Mouse (Mus musculus) 3T3-L1 (cell line): ENCODE results near the gene Ddx28.
"Not testable (repeated sequence)": the region's sequence is repeated elsewhere in the genome, so short reads cannot be mapped to it uniquely, and the experiment has no call there.

ENCODE experiments used
- DNase-seq: peaks from one replicate; pipeline ENCODE4 v3.0.0-alpha.2; 2015; ENCODE audit warnings: low read depth, low spot score

The Ddx28 gene

GRCm38 (mm10) chr8:106016284-106016683 is 4.6 kb upstream of the Ddx28 start:
- no peak for DNase-seq

- DNase-seq: not testable (repeated sequence)
Measured at GRCm38 (mm10) chr8:106012203-106012602, 521 bp upstream of the Ddx28 start.

- DNase-seq: peak; percentile 93
Measured at GRCm38 (mm10) chr8:106010748-106011642, 687 bp downstream of the Ddx28 start.

GRCm38 (mm10) chr8:106007891-106008290 is 3.8 kb downstream of the Ddx28 start:
- not testable (repeated sequence) for DNase-seq

- DNase-seq: peak; percentile 89
Measured at GRCm38 (mm10) chr8:106007135-106007534, 4.5 kb downstream of the Ddx28 start.

GRCm38 (mm10) chr8:106006413-106006812 is 5.3 kb downstream of the Ddx28 start:
- no peak for DNase-seq

- no peak for DNase-seq
Measured at GRCm38 (mm10) chr8:106005875-106006274, 5.8 kb downstream of the Ddx28 start, which contains the start of gene Dpep2nb. TSS of gene Dpep2nb (minus strand) at chr8:106005975.

- DNase-seq: no peak
Measured at GRCm38 (mm10) chr8:106004538-106005207, 7.0 kb downstream of the Ddx28 start.

GRCm38 (mm10) chr8:106001908-106002307 is 9.8 kb downstream of the Ddx28 start:
- no peak for DNase-seq

- no peak for DNase-seq
Measured at GRCm38 (mm10) chr8:105998971-105999370, 12.7 kb downstream of the Ddx28 start.

- DNase-seq: no peak
Measured at GRCm38 (mm10) chr8:105996359-105996758, 15.3 kb downstream of the Ddx28 start.

- no peak for DNase-seq
Measured at GRCm38 (mm10) chr8:105993226-105993625, 18.5 kb downstream of the Ddx28 start.

GRCm38 (mm10) chr8:105992499-105992898 is 19.2 kb downstream of the Ddx28 start:
- DNase-seq: no peak

- DNase-seq: no peak
Measured at GRCm38 (mm10) chr8:105991546-105991945, 20.1 kb downstream of the Ddx28 start.

GRCm38 (mm10) chr8:105990856-105991387 is 20.8 kb downstream of the Ddx28 start, which contains the start of gene Dus2:
TSS of gene Dus2 (plus strand) at chr8:105991337.
- peak; percentile 96 for DNase-seq

GRCm38 (mm10) chr8:105988546-105988945 is 23.1 kb downstream of the Ddx28 start:
- DNase-seq: no peak

- not testable (repeated sequence) for DNase-seq
Measured at GRCm38 (mm10) chr8:105983406-105983805, 28.3 kb downstream of the Ddx28 start.

- no peak for DNase-seq
Measured at GRCm38 (mm10) chr8:105981146-105981545, 30.5 kb downstream of the Ddx28 start.

- DNase-seq: no peak
Measured at GRCm38 (mm10) chr8:105979325-105979724, 32.4 kb downstream of the Ddx28 start, which contains the start of gene Dpep3. TSS of gene Dpep3 (minus strand) at chr8:105979429.

GRCm38 (mm10) chr8:105975363-105975762 is 36.3 kb downstream of the Ddx28 start:
- DNase-seq: no peak

GRCm38 (mm10) chr8:105971019-105971720 is 40.5 kb downstream of the Ddx28 start:
- no peak for DNase-seq

- no peak for DNase-seq
Measured at GRCm38 (mm10) chr8:105969367-105969766, 42.3 kb downstream of the Ddx28 start.
